Mouse (Mus musculus): ENCODE data around the gene Nubp1.

- TF ChIP-seq GATA1 (IDR thresholded peaks at IDR 0.05; ENCODE audit: low read length) (no peak), TAL1 (IDR thresholded peaks at IDR 0.05; ENCODE audit: low read length) (no peak)
Observed at GRCm38 (mm10) chr16:10372372-10372771, 39.4 kb upstream of the Nubp1 start.
